Mouse (Mus musculus): ENCODE measurements around the gene Rab30.

Gene Rab30

DNA sequence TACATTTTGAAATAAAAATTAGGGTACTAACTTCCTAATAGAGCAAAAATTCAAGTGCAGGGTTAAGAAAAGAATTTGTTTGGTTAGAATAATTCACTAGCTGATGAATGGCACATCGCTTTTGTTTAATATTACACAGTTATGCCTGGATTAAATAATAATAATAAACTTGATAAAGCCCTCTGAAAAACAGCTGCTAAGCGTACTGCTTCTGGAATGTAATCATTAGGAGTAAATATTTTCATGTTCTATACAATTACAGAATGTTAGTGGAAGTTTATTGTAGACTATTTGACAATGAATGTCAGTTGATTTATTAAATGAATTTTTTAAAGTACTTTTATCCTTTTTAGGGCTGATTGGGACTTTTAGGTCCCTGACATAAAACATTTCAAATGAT, 100.9 kb downstream of the Rab30 start:
- DNase-seq (ENCODE audit: low spot score): no peak

GRCm38 (mm10) chr7:92848246-92848645, 106.8 kb downstream of the Rab30 start:
- no peak for DNase-seq (ENCODE audit: low spot score)

- DNase-seq (ENCODE audit: low spot score): no peak
Observed at GRCm38 (mm10) chr7:92866526-92866925, 125.1 kb downstream of the Rab30 start.

- DNase-seq (ENCODE audit: low spot score): no peak
Observed at GRCm38 (mm10) chr7:92870161-92870560, 128.8 kb downstream of the Rab30 start.

DNA sequence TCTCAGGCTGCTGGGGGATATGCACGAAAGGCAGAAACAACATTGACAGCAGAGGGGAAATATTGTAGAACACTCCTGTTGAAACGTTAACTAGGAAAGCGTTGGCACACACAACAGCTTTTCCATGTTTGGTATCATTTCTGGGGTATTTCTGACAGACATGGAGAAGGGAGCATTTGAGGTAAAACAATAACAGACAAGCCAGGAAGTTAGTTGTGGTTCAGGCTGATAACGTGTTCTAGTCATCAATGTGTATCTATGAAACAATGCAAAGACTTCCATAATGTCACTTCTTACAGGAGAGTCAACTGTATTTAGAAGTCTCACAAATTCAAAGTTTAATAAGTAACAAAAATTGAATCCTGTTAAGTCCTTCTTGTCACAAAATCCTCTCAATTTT, 130.2 kb downstream of the Rab30 start:
- no peak for DNase-seq (ENCODE audit: low spot score)

- DNase-seq (ENCODE audit: low spot score): peak; percentile 94
Observed at GRCm38 (mm10) chr7:92874116-92874675, 132.8 kb downstream of the Rab30 start, which contains the start of the genes Ddias and Prcp. Gene Ddias, minus strand, starts transcription at chr7:92874247. Gene Prcp, plus strand, starts transcription at chr7:92874470.

DNA sequence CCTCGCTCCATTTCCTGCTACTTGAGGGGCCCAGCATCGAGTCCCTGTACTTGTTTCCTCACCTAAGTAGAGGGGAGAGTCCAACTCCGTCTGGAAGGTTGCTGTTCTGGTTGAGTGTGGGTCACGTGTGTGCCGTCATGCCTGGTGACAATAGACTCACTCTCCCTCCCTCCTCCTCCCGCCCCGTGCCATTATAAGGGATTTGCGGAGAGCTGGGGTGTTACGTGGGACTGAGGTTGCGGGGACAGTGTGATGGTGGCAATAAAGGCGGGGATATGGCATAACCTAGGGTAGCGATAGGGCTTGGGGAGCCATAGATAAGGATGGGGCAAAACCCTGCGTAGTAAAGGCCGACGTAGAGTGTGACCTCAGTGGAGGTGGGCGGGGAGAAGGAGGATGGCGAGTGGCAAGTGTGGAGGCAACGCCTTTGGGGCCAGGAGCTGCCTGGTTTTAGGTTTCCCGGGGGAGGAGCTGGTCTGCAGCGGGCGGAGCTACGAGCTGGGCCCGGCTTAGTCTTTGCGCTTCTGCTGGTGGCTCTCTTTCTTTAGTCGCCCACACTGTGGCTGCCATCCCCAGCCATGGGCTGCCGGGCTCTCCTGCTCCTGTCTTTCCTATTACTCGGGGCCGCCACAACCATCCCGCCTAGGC, 133.5 kb downstream of the Rab30 start:
- peak; percentile 97 for DNase-seq (ENCODE audit: low spot score)

DNA sequence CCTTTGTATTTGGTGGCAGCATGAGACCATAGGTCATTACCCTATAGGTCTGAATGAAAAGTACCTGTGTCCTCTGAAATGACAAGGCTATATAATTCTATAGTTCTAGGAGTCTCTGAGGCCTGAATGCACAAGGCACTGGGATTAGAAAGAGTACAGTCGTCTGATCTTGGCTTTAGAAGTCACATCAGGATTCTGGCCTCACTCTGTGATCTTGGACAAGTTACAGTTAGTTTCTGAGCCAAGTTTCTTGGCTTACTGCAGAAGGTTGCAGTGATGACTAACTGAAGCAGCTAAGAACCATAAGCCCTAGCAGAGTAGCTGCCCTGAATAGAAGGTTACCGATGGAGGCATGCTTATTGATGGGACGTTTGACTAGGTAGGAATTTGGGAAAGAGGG, 134.7 kb downstream of the Rab30 start:
- no peak for DNase-seq (ENCODE audit: low spot score)

- DNase-seq (ENCODE audit: low spot score): no peak
Observed at GRCm38 (mm10) chr7:92876538-92876937, 135.1 kb downstream of the Rab30 start.

- no peak for DNase-seq (ENCODE audit: low spot score)
Observed at GRCm38 (mm10) chr7:92878575-92879285, 137.3 kb downstream of the Rab30 start.

- no peak for DNase-seq (ENCODE audit: low spot score)
Observed at GRCm38 (mm10) chr7:92883850-92884716, 142.7 kb downstream of the Rab30 start.

GRCm38 (mm10) chr7:92884998-92885660, 143.7 kb downstream of the Rab30 start:
- DNase-seq (ENCODE audit: low spot score): no peak

GRCm38 (mm10) chr7:92886801-92887200, 145.4 kb downstream of the Rab30 start:
- DNase-seq (ENCODE audit: low spot score): no peak

DNA sequence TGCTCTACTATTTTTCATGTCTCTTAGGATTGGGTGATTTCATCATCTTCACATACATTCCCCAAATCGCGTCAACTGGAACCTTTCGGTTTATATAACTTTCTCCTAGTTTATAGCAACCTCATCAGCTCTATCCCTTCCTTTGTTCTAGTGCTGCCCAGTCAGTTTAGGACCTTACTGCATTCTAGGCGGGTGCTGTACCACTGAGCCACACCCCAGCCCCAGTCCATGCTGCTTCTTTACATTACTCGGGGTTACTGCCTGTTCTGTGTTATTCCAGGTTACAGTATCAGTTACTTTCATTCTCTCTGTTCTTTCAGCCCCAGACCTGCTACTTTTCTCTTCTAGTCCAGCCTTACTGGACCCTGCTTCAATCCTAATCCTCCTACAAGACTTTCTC, 145.8 kb downstream of the Rab30 start:
- DNase-seq (ENCODE audit: low spot score): no peak

- DNase-seq (ENCODE audit: low spot score): no peak
Observed at GRCm38 (mm10) chr7:92890211-92890610, 148.8 kb downstream of the Rab30 start.

GRCm38 (mm10) chr7:92890618-92891230, 149.3 kb downstream of the Rab30 start:
- no peak for DNase-seq (ENCODE audit: low spot score)

DNA sequence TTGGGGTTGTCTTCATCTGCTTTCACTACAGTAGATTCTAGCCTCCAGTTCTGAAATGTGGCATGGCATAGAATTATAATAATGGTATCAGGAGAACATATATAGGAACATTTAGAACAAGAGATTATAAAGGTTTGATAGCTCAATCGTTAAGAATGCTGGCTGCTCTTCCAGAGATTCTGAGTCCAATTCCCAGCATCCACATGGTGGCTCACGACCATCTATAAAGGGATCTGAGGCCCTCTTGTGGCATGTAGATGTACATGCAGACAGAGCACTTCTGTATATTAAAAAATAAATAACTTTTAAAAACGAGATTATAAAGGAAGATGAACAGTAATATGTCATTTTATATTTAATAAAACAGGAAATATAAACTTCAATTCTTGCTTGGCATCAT, 152.1 kb downstream of the Rab30 start:
- DNase-seq (ENCODE audit: low spot score): no peak

Data from c-Kit-positive CD71-positive TER-119-positive erythroid progenitor cells, embryonic 14.5 days (primary cell).